Mouse (Mus musculus) lung, postnatal 0 days (tissue): ENCODE measurements around the gene Gsg1l. TPM values are rescaled to one million over a fixed set of nuclear protein-coding genes. Genes with fewer than 3 reads are reported as not detected.

Experiments
- ATAC-seq: fragments of 200-750 bp; cut with Nextera tagmentation; 2 replicates; pipeline ENCODE4 v1.8.0; 2017; ENCODE audit warnings: moderate library complexity
- DNase-seq: peaks from one replicate; pipeline ENCODE4 v3.0.0-alpha.2; 2016; ENCODE audit warnings: low spot score
- H3K27ac ChIP-seq: fragments of 300-500 bp; sonication (generic); 2 replicates; pipeline ENCODE4 v1.5.1; 2014; ENCODE audit warnings: antibody characterized with exemption, mild to moderate bottlenecking, low read length, mixed read lengths
- H3K27me3 ChIP-seq: fragments of 300-500 bp; sonication (generic); replicated peaks from 2 replicates; pipeline ENCODE4 v1.6.1; 2014; ENCODE audit warnings: low read length, mixed read lengths; ENCODE audit not compliant: insufficient read depth
- H3K36me3 ChIP-seq: fragments of 300-500 bp; sonication (generic); 2 replicates; pipeline ENCODE4 v1.6.1; 2014; ENCODE audit warnings: low read length, mixed read lengths; ENCODE audit not compliant: insufficient read depth
- H3K4me1 ChIP-seq: fragments of 300-500 bp; sonication (generic); 2 replicates; pipeline ENCODE4 v1.6.1; 2014; ENCODE audit warnings: antibody characterized with exemption, low read depth, low read length, mixed read lengths; ENCODE audit not compliant: insufficient read depth
- H3K4me2 ChIP-seq: fragments of 300-500 bp; sonication (generic); replicated peaks from 2 replicates; pipeline ENCODE4 v1.6.1; 2014; ENCODE audit warnings: low read depth, mild to moderate bottlenecking, low read length, moderate library complexity, mixed read lengths
- H3K4me3 ChIP-seq: fragments of 300-500 bp; sonication (generic); 2 replicates; pipeline ENCODE4 v1.5.1; 2014; ENCODE audit warnings: low read depth, low read length
- H3K9ac ChIP-seq: fragments of 300-500 bp; sonication (generic); replicated peaks from 2 replicates; pipeline ENCODE4 v1.6.1; 2014; ENCODE audit warnings: low read depth, mild to moderate bottlenecking
- H3K9me3 ChIP-seq: fragments of 300-500 bp; sonication (generic); 2 replicates; pipeline ENCODE4 v1.6.1; 2016; ENCODE audit warnings: low read length, mixed read lengths
- CTCF ChIP-seq: IDR thresholded peaks from 2 replicates; pipeline ENCODE4 v1.5.1; 2016; ENCODE audit warnings: antibody characterized with exemption, mild to moderate bottlenecking
- EP300 ChIP-seq: IDR thresholded peaks from 2 replicates; pipeline ENCODE4 v1.6.1; 2016; ENCODE audit warnings: antibody characterized with exemption, mild to moderate bottlenecking, control low read depth
- WGBS: fragments of 180-500 bp; shearing (Covaris S2); extraction: QIAGEN DNeasy Blood & Tissue Kit; methylation state at CpG from one replicate; pipeline ENCODE4 v1.1.7; 2014; 5-methylcytosine and 5-hydroxymethylcytosine counted together
- polyA plus RNA-seq: library from polyadenylated mRNA; unstranded; fragments of >200 nt; fragmentation: Nextera tagmentation; extraction: Ambion mirVana; gene quantifications from 2 replicates; pipeline ENCODE4 v1.2.1, GENCODE M21; 2015

Gene Gsg1l
- polyA plus RNA-seq, 1 experiment from 2014 or later = 0.66 TPM

GRCm38 (mm10) chr7:126075058-126075457 is 7.2 kb downstream of the Gsg1l start:
- Histone ChIP-seq H3K9ac (no peak overlapping the region), H3K4me1 (no peaks in the 10 kb centered on the region), H3K4me3 (no peak overlapping the region), H3K36me3 (no peaks in the 10 kb centered on the region), H3K9me3 (no peaks in the 10 kb centered on the region), H3K27ac (no peak overlapping the region), H3K27me3 (no peaks in the 10 kb centered on the region), H3K4me2 (no peak overlapping the region)
- no peak for TF ChIP-seq EP300
- TF ChIP-seq CTCF = peak; percentile 4; the same call in 1 of the 2 replicates
- WGBS = 44% methylated on average over 7 of the region's 9 CpGs
- ATAC-seq (no peak), DNase-seq (no peak)

GRCm38 (mm10) chr7:126070321-126070720 is 11.9 kb downstream of the Gsg1l start:
- DNase-seq (no peak), ATAC-seq (no peak)
- Histone ChIP-seq H3K36me3 (no peaks in the 10 kb centered on the region), H3K27me3 (no peaks in the 10 kb centered on the region), H3K4me3 (no peak overlapping the region), H3K4me1 (no peaks in the 10 kb centered on the region), H3K27ac (no peak overlapping the region), H3K4me2 (no peak overlapping the region), H3K9me3 (no peaks in the 10 kb centered on the region), H3K9ac (no peak overlapping the region)
- WGBS = 92% methylated on average over 4 of the region's 4 CpGs
- TF ChIP-seq EP300 (no peak), CTCF (no peak)

GRCm38 (mm10) chr7:126066777-126067176 is 15.4 kb downstream of the Gsg1l start:
- DNase-seq = peak; percentile 41
- Histone ChIP-seq H3K9ac (no peak overlapping the region), H3K4me1 (no peaks in the 10 kb centered on the region), H3K36me3 (no peaks in the 10 kb centered on the region), H3K27ac (no peak overlapping the region), H3K9me3 (no peaks in the 10 kb centered on the region), H3K27me3 (no peaks in the 10 kb centered on the region), H3K4me2 (no peak overlapping the region), H3K4me3 (no peak overlapping the region)
- ATAC-seq = peak; percentile 35; the same call in 1 of the 2 replicates
- no peak for TF ChIP-seq EP300
- TF ChIP-seq CTCF = no peak
- WGBS = 36% methylated on average over 14 of the region's 14 CpGs

GRCm38 (mm10) chr7:126065243-126065876 is 16.9 kb downstream of the Gsg1l start:
- whole genome bisulfite sequencing = 50% methylated on average over 5 of the region's 5 CpGs
- no peak for DNase-seq
- Histone ChIP-seq H3K4me1 (no peaks in the 10 kb centered on the region), H3K9ac (no peak overlapping the region), H3K27ac (no peak overlapping the region), H3K27me3 (no peaks in the 10 kb centered on the region), H3K4me2 (no peak overlapping the region), H3K9me3 (no peaks in the 10 kb centered on the region), H3K36me3 (no peaks in the 10 kb centered on the region), H3K4me3 (no peak overlapping the region)
- ATAC-seq = peak; percentile 44
- TF ChIP-seq EP300 (no peak), CTCF (no peak)

GRCm38 (mm10) chr7:126062228-126062627 is 20.0 kb downstream of the Gsg1l start:
- DNase-seq (no peak), ATAC-seq (no peak)
- Histone ChIP-seq H3K27me3 (no peaks in the 10 kb centered on the region), H3K4me2 (no peak overlapping the region), H3K27ac (no peak overlapping the region), H3K9ac (no peak overlapping the region), H3K4me1 (no peaks in the 10 kb centered on the region), H3K36me3 (no peaks in the 10 kb centered on the region), H3K4me3 (no peak overlapping the region), H3K9me3 (no peaks in the 10 kb centered on the region)
- TF ChIP-seq EP300 (no peak), CTCF (no peak)
- 68% methylated on average over 4 of the region's 4 CpGs for WGBS

GRCm38 (mm10) chr7:126058918-126059317 is 23.3 kb downstream of the Gsg1l start:
- no peaks in the 10 kb centered on the region for H3K36me3 ChIP-seq
- no peak overlapping the region for H3K9ac ChIP-seq
- no peak for TF ChIP-seq CTCF
- no peak for TF ChIP-seq EP300
- ATAC-seq (no peak), DNase-seq (no peak)
- H3K27ac ChIP-seq = no peak overlapping the region
- H3K9me3 ChIP-seq = no peaks in the 10 kb centered on the region
- H3K4me2 ChIP-seq = no peak overlapping the region
- no peaks in the 10 kb centered on the region for H3K27me3 ChIP-seq
- no peak overlapping the region for H3K4me3 ChIP-seq
- no peaks in the 10 kb centered on the region for H3K4me1 ChIP-seq
- 52% methylated on average over 7 of the region's 7 CpGs for WGBS
